In the genomic region with DNA sequence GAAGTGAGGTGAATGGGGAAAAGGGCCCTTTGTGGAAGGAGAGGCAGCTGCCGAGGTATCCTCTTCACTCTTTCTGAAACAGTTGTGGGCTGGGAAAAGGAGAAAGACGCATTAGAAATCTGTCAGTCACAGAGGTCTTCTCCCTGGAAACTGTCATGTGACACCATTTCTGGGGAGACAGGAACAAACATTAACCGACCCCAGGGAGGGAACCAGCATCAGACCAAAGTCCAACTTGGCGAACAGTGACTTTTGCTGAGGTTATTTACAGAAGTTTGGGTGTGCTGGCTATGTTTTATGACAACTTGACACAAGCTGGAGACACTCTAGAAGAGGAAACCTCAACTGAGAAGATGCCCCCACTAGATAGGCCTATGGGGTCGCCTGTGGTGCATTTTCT, we compare ENCODE assay signal across 12 mouse cellular contexts.
"Had no signal": no experiment of that assay in that cellular context is flagged by ENCODE, and none has a peak within 500 bp of the region (broad histone marks: within the 10 kb centered on the region; RNA-seq: fewer than 3 reads in every experiment).

No protein-coding gene starts in this region.

- H3K4me1 ChIP-seq: limb, embryonic 12.5 days; liver, embryonic 15.5 days had no signal

- H3K27ac ChIP-seq: hindbrain, postnatal 0 days; layer of hippocampus, adult 2 months; limb, embryonic 12.5 days; liver, embryonic 15.5 days; stomach, postnatal 0 days had no signal

- ATAC-seq: hindbrain, postnatal 0 days; lung, postnatal 0 days had no signal

- H3K9me3 ChIP-seq: limb, embryonic 12.5 days; liver, embryonic 15.5 days had no signal

- H3K4me3 ChIP-seq: layer of hippocampus, adult 2 months; limb, embryonic 12.5 days; liver, embryonic 15.5 days; myocyte had no signal

- H3K27me3 ChIP-seq: limb, embryonic 12.5 days; liver, embryonic 15.5 days had no signal

- H3K9ac ChIP-seq: limb, embryonic 12.5 days; liver, embryonic 15.5 days had no signal

- H3K4me2 ChIP-seq: limb, embryonic 12.5 days; liver, embryonic 15.5 days had no signal

- DNase-seq: liver; lung, adult 2 months; lung, postnatal 36 days; midbrain, embryonic 14.5 days; thymus, postnatal 4 days had no signal

- H3K36me3 ChIP-seq: limb, embryonic 12.5 days; liver, embryonic 15.5 days had no signal
